Mouse (Mus musculus): ENCODE measurements at regions not wholly inside any gene's neighbourhood (a gene's known extent, or its start where the extent isn't known, plus 50 kb on each side); places are given as distances from the start of the nearest gene placed in this dataset.
"Not testable (repeated sequence)": the region's sequence is repeated elsewhere in the genome, so short reads cannot be mapped to it uniquely, and the experiment has no call there.

GRCm38 (mm10) chr6:70151098-70151838 lies 640.8 kb downstream of the Rpia start:
- not testable (repeated sequence) for TF ChIP-seq POLR2A (IDR thresholded peaks at IDR 0.05; ENCODE audit: low read depth, low read length); CTCF (IDR thresholded peaks at IDR 0.05; ENCODE audit: extremely low read depth, insufficient read length, insufficient replicate concordance, low read depth, low read length)

Data from small intestine, adult 2 months (tissue).